Mouse (Mus musculus) midbrain, embryonic 15.5 days (tissue): Measurements from ENCODE around the gene Zbtb8b. TPM values are rescaled to one million over a fixed set of nuclear protein-coding genes. Genes with fewer than 3 reads are reported as not detected.

ENCODE experiments used
- ATAC-seq: fragments of 200-750 bp; cut with Nextera tagmentation; replicated peaks from 2 replicates; pipeline ENCODE4 v1.8.0; 2017; ENCODE audit warnings: moderate TSS enrichment
- H3K27ac ChIP-seq: fragments of 300-500 bp; sonication (generic); 2 replicates; pipeline ENCODE4 v1.5.1; 2015; ENCODE audit warnings: mild to moderate bottlenecking, inconsistent platforms
- H3K27me3 ChIP-seq: fragments of 300-500 bp; sonication (generic); replicated peaks from 2 replicates; pipeline ENCODE4 v1.6.1; 2015; ENCODE audit warnings: inconsistent platforms
- H3K36me3 ChIP-seq: fragments of 300-500 bp; sonication (generic); replicated peaks from 2 replicates; pipeline ENCODE4 v1.6.1; 2015; ENCODE audit warnings: inconsistent platforms
- H3K4me1 ChIP-seq: fragments of 300-500 bp; sonication (generic); 2 replicates; pipeline ENCODE4 v1.6.1; 2015; ENCODE audit warnings: inconsistent platforms
- H3K4me2 ChIP-seq: fragments of 300-500 bp; sonication (generic); 2 replicates; pipeline ENCODE4 v1.6.1; 2015; ENCODE audit warnings: inconsistent platforms, mild to moderate bottlenecking, moderate library complexity
- H3K4me3 ChIP-seq: fragments of 300-500 bp; sonication (generic); 2 replicates; pipeline ENCODE4 v1.5.1; 2015; ENCODE audit warnings: mild to moderate bottlenecking, inconsistent platforms
- H3K9ac ChIP-seq: fragments of 300-500 bp; sonication (generic); 2 replicates; pipeline ENCODE4 v1.6.1; 2015; ENCODE audit warnings: mild to moderate bottlenecking, inconsistent platforms
- H3K9me3 ChIP-seq: fragments of 300-500 bp; sonication (generic); 2 replicates; pipeline ENCODE4 v1.6.1; 2016; ENCODE audit warnings: inconsistent platforms
- WGBS: fragments of 180-500 bp; shearing (Covaris S2); methylation state at CpG from one replicate; pipeline ENCODE4 v1.1.7; 2015; ENCODE audit warnings: mixed read lengths; 5-methylcytosine and 5-hydroxymethylcytosine counted together
- polyA plus RNA-seq: library from polyadenylated mRNA; unstranded; fragments of >200 nt; fragmentation: Nextera tagmentation; extraction: Ambion mirVana; gene quantifications from 2 replicates; pipeline ENCODE4 v1.2.1, GENCODE M21; 2015

Gene Zbtb8b
- polyA plus RNA-seq, 1 experiment from 2014 or later, result 19.8 TPM

- Histone ChIP-seq H3K4me2 (no peak overlapping the region), H3K27me3 (0 out of 2 replicates have a peak, but pooled peaks cover 2% of the 10 kb centered on the region), H3K9me3 (no peaks in the 10 kb centered on the region), H3K36me3 (no peaks in the 10 kb centered on the region), H3K4me3 (no peak overlapping the region), H3K4me1 (peaks cover 3% of the 10 kb centered on the region; the same call in 1 of the 2 replicates), H3K9ac (no peak overlapping the region), H3K27ac (no peak overlapping the region)
- 47% methylated on average over 5 of the region's 5 CpGs for WGBS
- ATAC-seq, result no peak
Measured at GRCm38 (mm10) chr4:129456126-129456525, 15.5 kb upstream of the Zbtb8b start.

DNA sequence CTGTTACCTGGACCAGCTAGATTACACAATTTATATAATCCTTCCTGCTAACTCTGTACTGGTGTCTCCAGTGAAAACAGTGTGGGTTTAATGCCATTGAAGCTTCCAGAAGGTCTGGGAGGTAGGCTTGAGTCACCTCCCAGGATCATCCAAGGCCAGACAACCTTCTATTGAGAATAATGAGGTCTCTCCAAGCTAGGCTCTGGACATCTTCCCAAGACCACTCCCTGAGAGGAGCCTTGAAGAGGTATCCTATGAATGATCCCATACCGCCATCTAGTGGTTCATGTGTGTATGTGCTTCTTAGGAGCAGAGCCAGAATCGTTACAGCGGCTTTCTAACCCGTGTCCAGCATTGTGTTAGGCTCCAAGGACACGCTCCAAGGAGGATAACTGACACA is 14.6 kb upstream of the Zbtb8b start:
- 0 out of 2 replicates have a peak, but pooled peaks cover 2% of the 10 kb centered on the region for H3K27me3 ChIP-seq
- no peaks in the 10 kb centered on the region; the same call in 1 of the 2 replicates for H3K4me1 ChIP-seq
- peak; percentile 81 for ATAC-seq
- no peaks in the 10 kb centered on the region for H3K36me3 ChIP-seq
- H3K9me3 ChIP-seq, result no peaks in the 10 kb centered on the region
- H3K27ac ChIP-seq, result no peak overlapping the region
- H3K9ac ChIP-seq, result no peak overlapping the region
- H3K4me2 ChIP-seq, result no peak overlapping the region
- WGBS, result under 1% methylated on average over 5 of the region's 5 CpGs
- no peak overlapping the region for H3K4me3 ChIP-seq

DNA sequence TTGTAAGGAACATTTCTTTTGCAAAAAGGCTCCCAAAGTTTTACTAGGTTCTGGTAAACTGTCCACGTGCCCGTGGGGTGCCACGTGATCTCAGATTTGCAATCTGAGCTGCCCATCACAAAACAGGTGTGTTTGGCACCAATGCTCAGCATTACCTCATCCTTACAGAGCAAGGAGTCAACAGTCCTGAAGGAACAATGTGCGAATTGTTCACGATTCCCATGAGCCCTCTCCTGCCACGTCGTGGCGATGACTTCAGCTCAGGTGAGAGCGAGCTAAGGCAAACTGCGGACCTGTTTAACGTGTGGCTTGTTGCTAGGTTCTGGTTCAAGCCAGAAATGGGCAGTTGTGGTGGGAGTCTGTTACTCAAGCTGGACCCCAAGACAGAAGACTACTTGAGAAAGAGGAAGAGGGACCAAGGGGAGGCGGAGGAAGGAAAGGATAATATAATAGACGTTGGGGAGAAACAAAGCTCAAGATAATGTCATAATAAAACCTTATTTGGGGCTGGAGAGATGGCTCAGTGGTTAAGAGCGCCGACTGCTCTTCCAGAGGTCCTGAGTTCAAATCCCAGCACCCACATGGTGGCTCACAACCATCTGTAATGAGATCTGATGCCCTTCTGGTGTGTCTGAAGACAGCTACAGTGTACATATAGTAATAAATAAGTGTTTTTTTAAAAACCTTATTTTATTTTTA is 11.0 kb upstream of the Zbtb8b start:
- Histone ChIP-seq H3K9ac (no peak overlapping the region), H3K27me3 (0 out of 2 replicates have a peak, but pooled peaks cover 2% of the 10 kb centered on the region), H3K4me2 (no peak overlapping the region), H3K4me3 (no peak overlapping the region), H3K4me1 (no peaks in the 10 kb centered on the region; the same call in 1 of the 2 replicates), H3K27ac (no peak overlapping the region), H3K9me3 (no peaks in the 10 kb centered on the region), H3K36me3 (no peaks in the 10 kb centered on the region)
- WGBS, result 88% methylated on average over 15 of the region's 15 CpGs
- ATAC-seq, result no peak

DNA sequence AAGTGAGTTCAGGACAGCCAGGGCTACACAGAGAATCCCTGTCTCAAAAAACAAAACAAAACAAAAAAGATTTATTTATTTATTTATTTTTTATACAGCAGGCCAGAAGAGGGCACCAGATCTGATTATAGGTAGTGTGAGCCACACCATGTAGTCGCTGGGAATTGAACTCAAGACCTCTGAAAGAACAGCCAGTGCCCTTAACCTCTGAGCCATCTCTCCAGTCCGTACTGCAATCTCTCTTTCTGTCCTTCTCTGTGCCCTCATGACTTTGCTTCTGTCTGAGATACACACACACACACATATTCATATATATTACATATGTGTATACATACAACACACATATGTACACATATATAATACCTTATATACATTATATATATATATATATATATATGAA is 10.2 kb upstream of the Zbtb8b start:
- Histone ChIP-seq H3K4me3 (no peak overlapping the region), H3K4me2 (no peak overlapping the region)
- no peak for ATAC-seq

DNA sequence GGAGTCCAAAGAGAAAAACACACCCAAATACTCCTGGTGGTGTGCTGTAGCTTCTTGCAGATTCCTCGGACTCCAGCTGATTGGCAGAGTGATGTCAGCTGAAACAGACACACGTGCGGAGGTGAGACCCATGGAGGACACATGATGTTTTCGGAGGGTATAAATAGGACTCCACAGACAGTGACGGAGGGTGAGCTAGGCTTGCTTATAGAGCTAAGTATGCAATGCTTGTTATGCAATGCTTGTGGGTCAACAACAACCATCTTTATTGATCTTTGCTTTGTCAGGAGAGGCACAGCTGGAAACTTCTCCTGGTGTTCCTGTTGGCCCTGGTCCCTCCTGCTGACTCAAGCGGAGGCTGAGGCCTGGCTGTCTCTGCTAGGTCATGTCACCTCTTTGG is 8.1 kb upstream of the Zbtb8b start:
- H3K9ac ChIP-seq, result no peak overlapping the region
- ATAC-seq, result no peak
- H3K36me3 ChIP-seq, result no peaks in the 10 kb centered on the region
- no peaks in the 10 kb centered on the region for H3K27me3 ChIP-seq
- H3K9me3 ChIP-seq, result no peaks in the 10 kb centered on the region
- H3K27ac ChIP-seq, result no peak overlapping the region
- WGBS, result 89% methylated on average over 6 of the region's 6 CpGs
- no peaks in the 10 kb centered on the region for H3K4me1 ChIP-seq
- no peak overlapping the region for H3K4me3 ChIP-seq
- no peak overlapping the region for H3K4me2 ChIP-seq

More for the DNA sequence above, 10.2 kb upstream of the Zbtb8b start:
- Histone ChIP-seq H3K4me1 (no peaks in the 10 kb centered on the region; the same call in 1 of the 2 replicates), H3K27me3 (0 out of 2 replicates have a peak, but pooled peaks cover 2% of the 10 kb centered on the region), H3K9ac (no peak overlapping the region), H3K36me3 (no peaks in the 10 kb centered on the region), H3K27ac (no peak overlapping the region), H3K9me3 (no peaks in the 10 kb centered on the region)
- 77% methylated on average over 2 of the region's 2 CpGs for WGBS

GRCm38 (mm10) chr4:129447778-129448563 is 7.3 kb upstream of the Zbtb8b start:
- no peak for ATAC-seq
- H3K9me3 ChIP-seq, result no peaks in the 10 kb centered on the region
- no peaks in the 10 kb centered on the region for H3K4me1 ChIP-seq
- H3K4me2 ChIP-seq, result no peak overlapping the region
- H3K27ac ChIP-seq, result no peak overlapping the region
- H3K9ac ChIP-seq, result no peak overlapping the region
- H3K27me3 ChIP-seq, result no peaks in the 10 kb centered on the region
- H3K4me3 ChIP-seq, result no peak overlapping the region
- WGBS, result 80% methylated on average over 11 of the region's 11 CpGs
- no peaks in the 10 kb centered on the region for H3K36me3 ChIP-seq

- Histone ChIP-seq H3K36me3 (no peaks in the 10 kb centered on the region), H3K4me1 (no peaks in the 10 kb centered on the region), H3K4me2 (no peak overlapping the region), H3K9ac (no peak overlapping the region), H3K27ac (no peak overlapping the region), H3K9me3 (no peaks in the 10 kb centered on the region), H3K4me3 (no peak overlapping the region), H3K27me3 (peaks cover 2% of the 10 kb centered on the region; the same call in 1 of the 2 replicates)
- WGBS, result 85% methylated on average over 8 of the region's 8 CpGs
- no peak for ATAC-seq
Measured at GRCm38 (mm10) chr4:129447360-129447759, 6.7 kb upstream of the Zbtb8b start.

GRCm38 (mm10) chr4:129441145-129441544 is 492 bp upstream of the Zbtb8b start:
- 32% methylated on average over 6 of the region's 6 CpGs for WGBS
- Histone ChIP-seq H3K4me3 (peak overlapping the region; percentile 53; the same call in 1 of the 2 replicates), H3K9ac (no peak overlapping the region), H3K36me3 (no peaks in the 10 kb centered on the region), H3K4me2 (peak overlapping the region; percentile 78), H3K9me3 (no peaks in the 10 kb centered on the region), H3K27me3 (peaks cover 13% of the 10 kb centered on the region), H3K4me1 (peaks cover 5% of the 10 kb centered on the region; the same call in 1 of the 2 replicates), H3K27ac (no peak overlapping the region)
- ATAC-seq, result no peak

GRCm38 (mm10) chr4:129418321-129418720 is 22.3 kb downstream of the Zbtb8b start:
- Histone ChIP-seq H3K27me3 (no peaks in the 10 kb centered on the region), H3K4me3 (no peak overlapping the region), H3K27ac (no peak overlapping the region), H3K9me3 (no peaks in the 10 kb centered on the region), H3K4me1 (no peaks in the 10 kb centered on the region), H3K4me2 (no peak overlapping the region), H3K9ac (no peak overlapping the region), H3K36me3 (no peaks in the 10 kb centered on the region)
- 73% methylated on average over 5 of the region's 5 CpGs for WGBS
- no peak for ATAC-seq

GRCm38 (mm10) chr4:129416478-129416877 is 24.2 kb downstream of the Zbtb8b start:
- 84% methylated on average over 5 of the region's 5 CpGs for WGBS
- Histone ChIP-seq H3K9ac (no peak overlapping the region), H3K4me2 (no peak overlapping the region), H3K27me3 (no peaks in the 10 kb centered on the region), H3K4me3 (no peak overlapping the region), H3K36me3 (no peaks in the 10 kb centered on the region), H3K27ac (no peak overlapping the region), H3K9me3 (no peaks in the 10 kb centered on the region), H3K4me1 (no peaks in the 10 kb centered on the region)
- no peak for ATAC-seq

GRCm38 (mm10) chr4:129415892-129416291 is 24.8 kb downstream of the Zbtb8b start:
- ATAC-seq, result no peak
- Histone ChIP-seq H3K36me3 (no peaks in the 10 kb centered on the region), H3K27me3 (no peaks in the 10 kb centered on the region), H3K4me1 (no peaks in the 10 kb centered on the region), H3K4me2 (no peak overlapping the region), H3K27ac (no peak overlapping the region), H3K9me3 (no peaks in the 10 kb centered on the region), H3K4me3 (no peak overlapping the region), H3K9ac (no peak overlapping the region)
- WGBS, result 96% methylated on average over 5 of the region's 5 CpGs

- Histone ChIP-seq H3K27me3 (no peaks in the 10 kb centered on the region), H3K4me2 (no peak overlapping the region), H3K4me3 (no peak overlapping the region), H3K4me1 (peaks cover 5% of the 10 kb centered on the region; the same call in 1 of the 2 replicates), H3K9me3 (no peaks in the 10 kb centered on the region), H3K27ac (no peak overlapping the region), H3K36me3 (no peaks in the 10 kb centered on the region), H3K9ac (no peak overlapping the region)
- ATAC-seq, result no peak
Measured at GRCm38 (mm10) chr4:129410991-129411390, 29.7 kb downstream of the Zbtb8b start.
